Mouse (Mus musculus): ENCODE measurements around the gene Fhod1.

The Fhod1 gene

DNA sequence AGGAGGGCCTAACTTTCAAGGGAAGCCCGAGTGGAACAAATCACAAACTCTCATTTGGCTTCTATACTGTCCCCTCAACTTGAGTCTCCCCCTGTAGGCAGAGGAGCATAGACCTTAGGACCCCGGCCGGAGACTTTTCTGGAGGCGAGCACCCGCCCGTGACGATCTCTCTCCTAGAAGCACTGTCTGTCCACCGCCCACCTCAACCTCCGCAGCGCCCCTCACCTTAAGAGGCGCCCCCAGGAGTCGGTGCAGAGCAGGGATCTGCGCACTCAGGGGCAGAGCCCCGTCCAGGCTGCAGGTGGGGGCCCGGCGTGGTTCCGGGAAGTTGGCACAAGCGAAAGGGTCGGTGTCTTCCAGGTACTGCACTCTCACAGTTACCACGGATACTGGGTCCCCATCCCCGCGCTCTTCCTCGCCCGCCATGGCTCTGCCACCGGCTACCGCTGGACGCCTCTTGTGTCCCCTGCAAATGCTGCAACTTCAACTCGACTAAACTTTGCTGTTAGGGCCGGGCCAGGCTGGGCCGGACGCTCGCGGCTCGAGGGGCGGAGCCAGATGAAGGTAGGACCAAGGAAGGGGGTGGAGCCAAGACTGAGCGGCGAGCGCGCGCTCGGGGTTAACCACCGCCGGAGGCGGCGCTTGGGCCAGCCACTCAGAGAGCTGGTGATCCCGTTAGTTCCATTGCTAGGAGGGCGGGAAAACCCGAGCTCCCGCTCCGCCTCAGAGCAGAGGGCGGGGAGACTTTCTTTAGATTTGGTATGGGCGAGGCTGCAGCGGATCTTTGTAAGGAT lies at the start of gene Fhod1:
Gene Fhod1, minus strand, starts transcription at position 526 of the 794 bp plus-strand sequence.
- DNase-seq (ENCODE audit: low spot score in 2 of 2), result peak; percentile 85 to 86

DNA sequence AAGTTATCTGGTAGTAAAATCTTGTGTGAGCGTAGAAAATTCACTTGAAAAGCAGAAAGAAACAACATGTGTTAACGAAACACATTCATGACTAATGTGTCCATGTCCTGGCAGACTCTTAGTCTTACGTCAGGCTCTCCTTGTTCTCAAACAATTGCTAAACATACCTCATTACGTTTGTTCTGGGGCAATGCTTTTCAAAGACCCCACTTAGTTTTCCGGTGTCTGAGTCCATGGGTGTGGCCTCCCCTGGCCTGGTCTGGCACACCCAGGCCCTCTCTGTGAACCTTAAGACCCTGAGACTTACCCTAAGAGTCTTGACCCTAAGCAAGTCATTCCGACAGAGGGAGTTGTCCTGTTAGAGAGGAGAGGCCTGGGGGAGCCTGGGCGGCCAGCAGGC lies 46.2 kb upstream of the Fhod1 start:
- DNase-seq (ENCODE audit: low spot score in 2 of 2), result no peak

DNA sequence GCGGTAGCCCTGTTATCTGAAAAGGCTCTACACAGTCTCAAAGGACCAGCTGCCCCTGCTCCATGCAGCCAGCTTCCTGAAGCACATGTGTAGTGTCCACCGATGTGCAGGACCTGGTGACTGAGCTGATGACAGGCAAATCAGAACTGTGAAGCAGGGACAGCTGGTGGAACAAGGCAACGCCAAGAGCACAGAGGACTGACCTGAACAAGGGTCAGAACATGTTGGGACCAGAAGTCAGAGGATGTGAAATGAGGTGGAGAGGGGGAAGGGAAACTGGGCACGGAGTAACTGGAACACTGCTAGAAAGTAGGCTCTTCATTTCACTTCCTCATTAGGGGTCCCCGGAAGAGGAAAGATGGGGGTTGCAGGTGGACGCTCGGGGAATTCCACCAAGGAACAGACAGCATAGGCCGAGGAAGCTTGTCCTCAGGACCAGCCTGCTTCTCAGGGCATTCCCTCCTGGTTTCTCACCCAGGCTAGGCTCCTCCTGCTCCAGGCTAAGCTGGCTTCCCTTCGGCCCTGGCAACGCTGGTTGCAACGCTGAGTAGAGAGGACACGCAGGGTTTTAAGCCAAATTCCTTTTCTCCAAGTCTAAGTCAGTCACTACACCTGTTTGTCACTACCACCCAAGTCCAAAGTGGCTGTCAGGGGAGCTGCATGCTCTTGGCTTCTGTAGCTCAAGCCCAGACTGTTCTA lies 45.5 kb upstream of the Fhod1 start:
- no peak for DNase-seq (ENCODE audit: low spot score in 2 of 2)

DNA sequence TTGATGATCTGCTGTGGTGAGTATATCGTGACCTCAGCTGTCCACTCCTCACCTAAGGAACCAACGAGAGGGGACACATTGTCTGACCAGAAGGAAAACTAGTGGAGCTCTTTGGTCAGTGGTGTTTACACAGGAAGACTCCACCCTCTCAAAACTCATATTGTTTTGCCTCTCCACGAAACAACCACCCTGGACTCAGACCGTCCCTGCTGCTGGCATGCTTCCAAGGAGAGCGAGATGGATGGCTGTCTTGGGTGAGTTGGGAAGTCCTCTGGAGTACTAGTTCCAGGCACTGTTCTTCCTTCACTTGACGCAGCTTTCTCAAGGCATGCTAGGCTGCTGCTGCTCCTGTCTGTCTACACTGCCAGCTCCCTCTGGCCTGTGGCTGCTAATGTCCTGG lies 41.3 kb upstream of the Fhod1 start:
- DNase-seq (ENCODE audit: low spot score in 2 of 2), result no peak

DNA sequence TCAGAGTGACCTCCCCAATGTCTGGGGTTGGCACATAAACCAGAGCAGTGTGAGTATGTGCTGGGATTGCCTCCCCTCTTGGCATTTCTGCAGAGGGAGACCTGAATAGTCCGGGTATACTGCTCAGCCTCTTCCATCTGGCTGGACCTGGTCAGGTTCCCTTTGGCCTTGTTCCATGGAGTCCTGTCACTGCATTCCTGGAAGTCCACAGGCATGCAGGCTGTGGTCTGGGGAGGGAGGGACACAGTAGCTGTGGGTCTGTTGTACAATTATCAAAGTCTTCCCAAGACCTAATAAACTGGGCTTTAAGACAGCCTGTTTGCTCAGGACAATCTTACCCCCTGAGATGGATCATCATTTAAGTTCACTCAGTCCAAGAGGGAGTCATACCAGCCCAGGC lies 39.4 kb upstream of the Fhod1 start:
- no peak for DNase-seq (ENCODE audit: low spot score in 2 of 2)

DNA sequence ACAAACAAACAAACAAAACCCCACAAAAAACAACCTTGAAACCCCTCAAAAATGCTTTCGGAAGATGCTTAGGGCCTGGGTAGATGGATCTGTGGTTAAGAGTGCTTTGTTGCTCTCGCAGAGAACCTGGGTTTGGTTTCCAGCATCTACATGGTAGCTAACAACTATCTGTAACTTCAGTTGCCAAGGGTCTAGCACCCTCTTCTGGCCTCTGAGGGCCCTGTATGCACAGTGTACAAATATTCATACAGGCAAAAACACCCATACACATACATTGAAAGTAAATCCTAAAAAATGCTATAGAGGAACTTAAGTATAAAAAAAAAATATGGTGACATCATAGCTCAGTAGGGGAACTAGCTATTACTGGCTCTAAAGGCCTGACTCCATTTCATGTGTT lies 36.3 kb upstream of the Fhod1 start:
- no peak for DNase-seq (ENCODE audit: low spot score in 2 of 2)

DNA sequence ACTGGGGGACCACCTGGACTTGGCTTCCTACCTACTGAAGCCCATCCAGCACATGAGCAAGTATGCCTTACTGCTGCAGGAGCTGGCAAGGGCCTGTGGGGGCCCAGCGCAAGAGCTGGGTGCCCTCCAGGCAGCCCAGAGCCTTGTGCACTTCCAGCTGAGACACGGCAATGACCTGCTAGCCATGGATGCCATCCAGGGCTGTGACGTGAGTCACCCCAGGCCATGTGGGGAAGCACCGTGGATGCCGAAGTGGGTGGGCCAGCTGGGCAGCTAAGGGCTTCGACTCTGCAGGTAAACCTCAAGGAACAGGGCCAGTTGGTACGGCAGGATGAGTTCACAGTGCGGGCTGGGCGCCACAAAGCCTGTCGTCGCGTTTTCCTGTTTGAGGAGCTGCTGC lies 32.6 kb upstream of the Fhod1 start:
- no peak for DNase-seq (ENCODE audit: low spot score in 2 of 2)

DNA sequence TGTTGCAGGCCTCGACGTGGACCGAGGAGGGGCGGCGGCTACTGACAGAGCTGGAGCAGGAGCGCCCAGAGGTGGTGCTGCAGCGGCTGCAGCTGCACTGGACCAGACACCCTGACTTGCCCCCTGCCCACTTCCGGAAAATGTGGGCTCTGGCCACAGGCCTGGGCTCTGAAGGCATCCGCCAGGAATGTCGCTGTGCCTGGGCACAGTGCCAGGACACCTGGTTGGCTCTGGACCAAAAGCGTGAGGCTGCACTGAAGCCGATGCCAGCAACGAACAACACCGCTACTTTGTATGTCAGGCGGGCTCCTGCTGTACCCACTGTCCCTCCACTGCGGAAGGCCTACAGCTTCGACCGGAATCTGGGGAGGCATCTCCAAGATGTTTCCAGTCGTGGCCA lies 30.9 kb upstream of the Fhod1 start:
- no peak for DNase-seq (ENCODE audit: low spot score in 2 of 2)

DNA sequence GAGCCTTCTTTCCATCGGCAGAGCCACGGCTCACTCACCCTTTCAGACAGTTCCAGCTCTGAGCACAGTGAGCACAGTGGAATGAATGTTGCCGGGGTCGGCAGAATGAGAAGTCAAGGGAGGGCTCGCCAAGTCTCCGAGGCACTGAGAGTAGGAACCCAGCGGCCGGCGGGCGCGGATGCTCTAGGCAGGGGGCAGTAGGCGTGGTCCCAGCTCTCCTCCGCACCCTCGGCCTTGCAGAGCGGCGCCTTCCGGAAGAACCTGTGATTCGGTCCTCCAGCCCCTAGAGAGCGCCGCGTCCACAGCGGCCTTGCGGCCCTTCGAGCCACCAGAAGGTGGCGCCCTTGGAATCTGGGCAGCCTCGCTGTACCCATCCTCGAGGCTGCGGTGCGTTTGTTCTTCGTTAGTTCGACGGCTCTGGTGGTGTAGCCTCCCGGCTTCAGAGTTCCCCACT lies 26.8 kb upstream of the Fhod1 start:
- peak; percentile 14 to 48 for DNase-seq (ENCODE audit: low spot score in 2 of 2)

DNA sequence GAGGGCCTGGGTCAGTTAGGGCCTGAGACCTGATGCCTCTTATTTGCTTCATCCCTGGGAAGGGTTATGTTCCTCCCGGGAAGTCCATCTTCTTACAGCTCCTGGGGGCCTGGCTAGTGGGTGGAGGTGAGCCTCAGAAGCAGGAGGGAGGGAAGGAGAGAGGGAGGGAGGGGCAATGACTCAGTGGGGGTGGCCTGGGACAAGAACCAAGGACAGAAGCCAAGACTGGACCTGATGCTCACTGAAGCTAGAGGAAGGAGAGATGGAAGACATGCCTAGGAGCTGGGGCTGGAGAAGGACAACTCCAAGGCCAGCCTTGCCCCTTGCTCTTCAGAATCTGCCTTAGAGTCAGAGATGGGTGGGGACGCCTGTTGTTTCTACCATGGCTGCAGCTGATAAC lies 25.3 kb upstream of the Fhod1 start, which contains the start of gene Plekhg4:
Gene Plekhg4, plus strand, starts transcription at position 243 of the 400 bp plus-strand sequence.
- DNase-seq (ENCODE audit: low spot score in 2 of 2), result no peak

DNA sequence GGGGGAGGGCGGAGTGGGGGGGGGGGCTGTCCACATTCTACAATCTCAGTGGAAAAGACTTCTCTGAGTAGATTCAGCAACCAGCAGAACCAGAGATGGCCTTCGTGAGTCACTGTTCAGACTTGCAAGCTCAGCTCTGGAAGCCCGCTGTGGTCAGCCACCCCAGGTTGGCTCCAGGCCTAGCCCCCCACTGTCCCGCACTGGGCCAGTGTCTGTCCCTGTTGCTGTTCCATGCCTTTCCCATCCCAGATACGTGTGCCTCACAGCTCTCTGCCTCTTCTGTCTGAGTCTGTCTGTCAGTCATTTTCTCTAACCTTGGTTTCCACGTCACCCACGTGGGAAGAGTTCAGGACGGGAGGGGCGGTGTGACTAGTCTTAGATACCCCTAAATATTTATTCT lies 24.7 kb upstream of the Fhod1 start:
- DNase-seq (ENCODE audit: low spot score in 2 of 2), result no peak

DNA sequence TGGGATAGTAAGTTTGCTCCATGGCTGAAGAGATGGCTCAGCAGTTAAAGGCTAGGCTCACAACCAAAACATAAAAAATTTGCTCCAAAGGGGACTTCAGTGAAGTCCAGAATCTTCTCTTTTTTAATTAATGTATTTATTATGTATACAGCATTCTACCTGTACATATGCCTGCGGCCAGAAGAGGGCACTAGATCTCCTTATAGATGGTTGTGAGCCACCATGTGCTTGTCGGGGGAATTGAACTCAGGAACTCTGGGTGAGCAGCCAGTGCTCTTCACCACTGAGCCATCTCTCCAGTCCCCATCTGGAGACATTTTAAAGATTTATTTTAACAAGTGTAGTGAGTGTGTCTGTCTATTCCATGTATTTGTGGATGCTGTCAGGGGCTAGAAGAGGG lies 19.4 kb upstream of the Fhod1 start:
- no peak for DNase-seq (ENCODE audit: low spot score in 2 of 2)

DNA sequence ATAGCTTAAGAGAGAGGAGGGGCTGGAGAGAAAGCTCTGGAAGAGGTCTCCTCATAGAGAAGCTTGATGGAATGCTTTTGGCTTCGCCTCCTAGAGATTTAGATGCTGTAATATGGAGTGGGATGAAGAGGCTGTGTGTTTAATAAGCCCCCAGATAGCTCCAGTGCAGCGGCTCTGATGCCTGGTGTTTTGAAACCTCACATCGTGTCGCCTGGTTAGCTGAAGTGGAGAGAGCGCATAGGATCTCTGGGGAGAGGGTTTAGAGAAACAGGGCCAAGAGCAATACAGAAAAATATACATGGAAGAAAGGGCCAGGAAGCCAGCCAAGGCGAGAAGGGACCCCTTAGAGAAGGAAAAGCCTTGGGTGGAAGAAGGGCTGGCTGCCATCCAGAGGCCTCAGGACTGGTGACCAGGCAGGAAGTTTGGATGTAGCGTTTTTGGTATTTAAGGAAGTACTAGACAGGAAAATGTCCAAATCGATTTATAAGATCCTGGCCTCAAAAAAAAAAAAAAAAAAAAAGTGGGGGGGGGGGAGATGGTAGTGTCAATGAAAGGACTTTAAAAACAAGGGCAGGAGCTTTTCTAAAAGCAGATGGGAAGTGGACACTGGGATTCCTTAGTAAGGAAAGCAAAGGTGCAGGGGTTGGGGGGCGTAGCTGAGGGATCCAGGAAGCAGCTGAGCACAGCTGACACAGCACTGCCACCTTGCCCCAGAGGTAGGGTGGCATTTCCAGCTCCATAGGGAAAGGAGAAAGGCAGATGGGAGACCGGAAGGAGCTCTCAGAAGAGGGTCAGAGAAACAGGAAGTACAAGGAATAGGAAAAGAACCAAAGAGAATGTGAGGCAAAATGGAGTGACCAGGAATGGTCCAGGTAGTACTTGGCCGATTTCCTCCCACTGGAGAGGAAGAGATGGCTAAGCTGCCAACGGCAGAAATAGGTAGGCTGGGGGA lies 14.3 kb upstream of the Fhod1 start:
- DNase-seq (ENCODE audit: low spot score in 2 of 2), result no peak

DNA sequence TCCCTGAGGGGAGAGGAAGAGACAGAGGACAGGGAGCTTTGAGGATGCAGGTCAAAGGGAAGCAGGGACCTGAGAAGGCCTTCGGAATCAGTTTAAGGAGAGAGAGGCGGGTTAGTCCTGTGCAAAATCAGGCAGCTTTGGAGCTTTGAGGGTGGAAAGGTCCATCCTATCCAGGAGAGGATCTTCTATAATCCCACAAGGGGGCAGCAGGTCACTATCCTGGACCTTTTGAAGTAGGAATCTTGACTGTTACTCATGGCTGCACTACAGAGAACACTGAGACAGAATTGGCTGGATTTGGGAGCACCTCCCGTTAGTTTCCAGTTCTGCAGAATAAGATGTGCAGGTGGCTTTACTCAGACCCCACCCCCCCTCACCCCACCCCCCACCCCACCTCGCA lies 11.9 kb upstream of the Fhod1 start:
- DNase-seq (ENCODE audit: low spot score in 2 of 2), result no peak

DNA sequence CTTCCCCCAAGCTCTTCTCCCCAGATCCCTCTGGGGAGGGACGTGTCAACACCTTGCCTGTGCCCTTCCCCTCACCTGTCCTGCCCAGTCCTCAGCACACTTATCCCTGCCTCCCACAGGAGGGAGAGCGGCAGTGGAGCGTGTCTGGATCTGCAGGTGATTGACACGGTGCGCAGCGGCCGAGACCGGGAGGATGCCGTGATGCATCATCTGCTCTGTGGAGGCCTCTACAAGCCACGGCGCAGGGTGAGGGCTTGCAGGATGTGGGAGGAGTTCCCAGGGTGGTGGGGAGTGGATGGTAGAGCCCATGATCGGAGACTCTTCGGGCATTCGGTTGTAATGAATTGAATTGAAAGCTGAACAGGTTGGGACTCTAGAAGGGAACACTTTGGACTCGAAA lies 11.5 kb upstream of the Fhod1 start:
- DNase-seq (ENCODE audit: low spot score in 2 of 2), result no peak

DNA sequence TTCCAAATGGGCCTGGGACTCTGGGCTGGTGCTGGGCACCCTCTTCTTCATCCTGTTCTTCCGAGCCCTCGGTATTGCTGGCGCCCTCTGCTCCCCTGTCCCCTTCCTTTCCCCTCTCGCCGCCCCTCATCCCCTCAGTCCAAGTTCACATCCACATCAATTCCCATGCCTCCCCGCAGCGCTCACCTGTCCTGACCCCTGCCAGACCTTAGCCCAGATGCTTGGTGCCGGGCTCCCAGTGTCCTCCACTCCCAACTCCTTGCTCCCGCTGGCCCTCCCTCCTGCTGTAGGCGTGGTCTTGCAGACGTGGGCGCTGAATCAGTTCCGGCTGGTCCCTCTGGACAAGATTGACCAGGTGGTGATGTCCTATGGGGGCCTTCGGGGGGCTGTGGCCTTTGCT lies 8.9 kb upstream of the Fhod1 start:
- no peak for DNase-seq (ENCODE audit: low spot score in 2 of 2)

DNA sequence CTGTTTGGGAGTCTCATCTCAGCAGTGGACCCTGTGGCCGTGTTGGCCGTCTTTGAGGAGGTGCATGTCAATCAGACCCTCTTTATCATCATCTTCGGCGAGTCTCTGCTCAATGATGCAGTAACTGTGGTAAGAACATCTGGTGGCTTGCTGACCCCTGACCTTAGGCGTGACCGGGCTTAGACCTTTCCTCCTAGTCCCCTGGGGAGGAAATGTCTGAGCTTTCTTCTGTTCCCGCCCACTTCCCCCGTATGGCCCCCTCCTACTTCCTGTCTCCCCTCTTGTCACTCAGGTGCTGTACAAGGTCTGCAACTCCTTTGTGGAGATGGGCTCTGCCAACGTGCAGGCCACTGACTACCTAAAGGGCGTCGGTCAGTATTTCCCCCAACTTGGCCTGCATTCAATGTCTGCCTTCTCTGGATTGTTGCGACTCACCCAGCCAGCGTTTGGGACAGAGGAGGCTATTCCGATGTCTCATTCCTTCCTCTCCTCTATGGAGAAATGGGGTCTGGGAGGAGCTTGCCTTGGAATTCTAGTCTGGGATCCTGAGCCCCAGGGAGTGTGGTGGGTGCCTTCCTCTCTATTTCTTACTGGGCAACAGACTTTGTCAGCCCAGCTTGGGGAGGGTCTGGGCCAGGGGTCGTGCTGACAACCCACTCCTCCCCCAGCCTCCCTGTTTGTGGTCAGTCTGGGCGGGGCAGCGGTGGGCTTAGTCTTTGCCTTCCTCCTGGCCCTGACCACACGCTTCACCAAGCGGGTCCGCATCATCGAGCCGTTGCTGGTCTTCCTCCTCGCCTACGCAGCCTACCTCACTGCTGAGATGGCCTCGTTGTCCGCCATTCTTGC lies 7.6 kb upstream of the Fhod1 start:
- DNase-seq (ENCODE audit: low spot score in 2 of 2), result no peak

DNA sequence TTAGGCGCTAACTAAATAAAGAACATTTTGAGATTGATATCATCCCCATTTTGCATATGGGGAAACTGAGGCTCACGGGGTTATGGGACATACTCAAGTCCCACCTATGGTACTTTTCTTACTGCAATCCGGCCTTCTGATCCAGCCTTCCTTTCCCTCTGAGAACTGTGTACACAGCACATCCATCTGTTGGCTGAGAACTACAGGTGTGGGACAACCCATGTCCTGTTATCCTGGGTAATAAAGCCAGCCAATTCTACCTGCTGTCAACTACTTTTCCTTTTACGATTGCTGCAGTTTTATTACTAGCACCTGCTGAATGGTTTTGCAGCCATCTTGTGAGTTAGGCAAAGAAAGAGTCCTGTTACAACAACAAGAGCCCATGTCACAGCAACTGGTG lies 6.8 kb upstream of the Fhod1 start:
- no peak for DNase-seq (ENCODE audit: low spot score in 2 of 2)

DNA sequence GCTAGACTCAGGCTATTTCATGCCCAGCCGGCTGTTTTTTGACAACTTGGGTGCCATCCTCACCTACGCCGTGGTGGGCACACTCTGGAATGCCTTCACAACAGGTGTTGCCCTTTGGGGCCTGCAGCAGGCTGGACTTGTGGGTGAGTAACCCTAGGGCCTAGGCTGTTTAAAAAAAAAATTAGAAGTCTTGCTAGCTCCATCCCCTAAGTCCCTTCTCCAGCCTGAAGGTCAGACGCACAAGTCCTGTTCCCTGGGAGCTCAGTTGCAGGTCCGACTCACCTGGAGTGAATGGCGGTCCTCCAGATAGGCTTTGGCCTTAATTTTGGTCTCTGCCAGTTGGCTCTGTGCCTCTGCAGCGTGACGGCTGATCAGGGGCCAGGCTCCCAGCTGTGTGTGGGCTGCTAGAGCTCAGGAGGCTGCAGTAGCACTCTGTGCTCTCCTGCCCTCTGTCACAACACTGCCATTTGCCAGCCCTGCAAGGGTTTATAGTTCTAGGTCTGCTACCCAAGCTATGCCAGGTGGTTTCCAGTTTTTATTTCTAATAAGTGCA lies 5.9 kb upstream of the Fhod1 start:
- DNase-seq (ENCODE audit: low spot score in 2 of 2), result no peak

DNA sequence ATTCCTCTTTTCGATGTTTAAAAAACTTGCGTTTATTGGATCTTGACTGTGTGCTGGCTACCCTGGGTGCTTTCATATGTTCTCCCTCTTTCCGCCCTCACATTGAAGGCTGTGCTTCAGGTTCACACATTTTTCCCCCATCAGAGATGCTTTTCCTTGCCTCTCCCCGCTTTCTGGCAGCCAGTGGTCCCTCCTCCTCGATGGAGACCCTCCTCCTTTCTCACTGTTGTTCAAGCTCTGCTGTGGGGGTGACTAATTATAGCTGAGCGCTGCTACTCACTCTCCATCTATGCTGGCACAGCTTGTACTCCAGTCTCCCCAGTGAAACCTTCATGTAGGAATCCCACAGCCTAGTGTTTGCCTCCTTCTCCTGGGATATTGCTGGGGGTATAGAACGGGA lies 2.4 kb upstream of the Fhod1 start:
- DNase-seq (ENCODE audit: low spot score in 2 of 2), result no peak
